Comparison of ENCODE assay signal across 8 mouse cellular contexts in genomic region chr6:128753610-128754224, GRCm38 (mm10). TPM values are rescaled to one million over a fixed set of nuclear protein-coding genes. Genes with fewer than 3 reads are reported as not detected.
DNase-seq lines count a peak whose midpoint lies in the region; ATAC-seq and TF ChIP-seq lines count a peak whose summit lies in the region.
"Not testable (repeated sequence)": the region's sequence is repeated elsewhere in the genome, so short reads cannot be mapped to it uniquely, and the experiment has no call there.

No protein-coding gene starts in this region.

- TF ChIP-seq CTCF in embryonic fibroblast, embryonic 13.5 days (IDR thresholded peaks at IDR 0.05; ENCODE audit: borderline replicate concordance, insufficient read depth, low read length), result peak; percentile 47; the same call in 1 of the 2 replicates

- 0 out of 2 replicates have a peak overlapping the region, but pooled peaks have one; percentile 30 for H3K4me2 ChIP-seq in limb, embryonic 12.5 days
- H3K4me2 ChIP-seq in midbrain, embryonic 14.5 days (ENCODE audit: low read length), result peak overlapping the region; percentile 30; the same call in 1 of the 2 replicates

- DNase-seq in 416B (ENCODE audit: low read depth), result peak; percentile 64
- DNase-seq in brain, adult 2 months (ENCODE audit: low read depth, low spot score), result peak; percentile 92
- peak; percentile 77 to 82 for DNase-seq in heart, adult 9 months (ENCODE audit: low spot score in 2 of 2)
- DNase-seq in kidney, adult 8-10 months, result peak; percentile 79 to 85
- DNase-seq in midbrain, embryonic 14.5 days, result peak; percentile 89
- peak; percentile 31 for DNase-seq in spleen, adult 12 weeks (ENCODE audit: low spot score)

- not testable (repeated sequence) for TF ChIP-seq POLR2A in embryonic fibroblast, embryonic 13.5 days (IDR thresholded peaks at IDR 0.05; ENCODE audit: low read depth, low read length)

- not testable (repeated sequence) for H3K36me3 ChIP-seq in limb, embryonic 12.5 days; midbrain, embryonic 14.5 days (ENCODE audit: control insufficient read depth, insufficient read depth, low read length)

- not testable (repeated sequence) for H3K4me3 ChIP-seq in embryonic fibroblast, embryonic 13.5 days (ENCODE audit: insufficient read depth, low read length); limb, embryonic 12.5 days (replicated peaks); midbrain, embryonic 14.5 days (replicated peaks; ENCODE audit: low read depth, low read length)

- H3K9ac ChIP-seq in limb, embryonic 12.5 days (replicated peaks); midbrain, embryonic 14.5 days (replicated peaks; ENCODE audit: low read length): not testable (repeated sequence)

- H3K27ac ChIP-seq in embryonic fibroblast, embryonic 13.5 days (ENCODE audit: insufficient read depth, low read length); limb, embryonic 12.5 days: not testable (repeated sequence)
- H3K27ac ChIP-seq in midbrain, embryonic 14.5 days (replicated peaks; ENCODE audit: low read depth, low read length), result peak overlapping the region; percentile 67

- 37% methylated on average over 8 of the region's 8 CpGs for WGBS in limb, embryonic 12.5 days
- 42% methylated on average over 7 of the region's 8 CpGs for WGBS in midbrain, embryonic 14.5 days

- ATAC-seq in limb, embryonic 12.5 days (ENCODE audit: insufficient number of reproducible peaks, insufficient read depth, low FRiP score, low TSS enrichment, low read depth), result peak; percentile 92
- peak; percentile 92 for ATAC-seq in midbrain, embryonic 14.5 days (ENCODE audit: low FRiP score, low TSS enrichment)

- not testable (repeated sequence) for H3K27me3 ChIP-seq in limb, embryonic 12.5 days; midbrain, embryonic 14.5 days (ENCODE audit: control insufficient read depth, insufficient read depth, low read length)

- H3K4me1 ChIP-seq in embryonic fibroblast, embryonic 13.5 days (ENCODE audit: control insufficient read depth, insufficient read depth, low read length); limb, embryonic 12.5 days (replicated peaks); midbrain, embryonic 14.5 days (ENCODE audit: control insufficient read depth, insufficient read depth, low read length): not testable (repeated sequence)

- H3K9me3 ChIP-seq in limb, embryonic 12.5 days; midbrain, embryonic 14.5 days (ENCODE audit: control insufficient read depth, low read length): not testable (repeated sequence)

RNA-seq across cellular contexts. Expression of gene Klrb1, which starts 30.9 kb away (rescaled TPM):
- polyA plus RNA-seq in embryonic fibroblast, embryonic 13.5 days (2011; ENCODE audit: insufficient read length, low read depth, missing spikeins), result not detected in 2 replicates
- polyA plus RNA-seq in limb, embryonic 12.5 days (2016; fragmentation: Nextera tagmentation; extraction: Ambion mirVana), result not detected in 2 replicates
- polyA plus RNA-seq in midbrain, embryonic 14.5 days (2014; fragmentation: Nextera tagmentation; extraction: Ambion mirVana), result 0.45 and 0.94 TPM in 2 replicates

RNA-seq across cellular contexts. Expression of gene Klrb1c, which starts 35.3 kb away (rescaled TPM):
- polyA plus RNA-seq in embryonic fibroblast, embryonic 13.5 days (2011; ENCODE audit: insufficient read length, low read depth, missing spikeins), result not detected in 2 replicates
- not detected in 2 replicates for polyA plus RNA-seq in limb, embryonic 12.5 days (2016; fragmentation: Nextera tagmentation; extraction: Ambion mirVana)
- polyA plus RNA-seq in midbrain, embryonic 14.5 days (2014; fragmentation: Nextera tagmentation; extraction: Ambion mirVana), result not detected in 2 replicates

Comparison
In these comparisons a context has a peak if more than half of its experiments do, and no peak if none do; other contexts are left out.
1. DNase-seq: peak in every context shown above with its lines; median percentile 92 in brain, adult 2 months; 89 in midbrain, embryonic 14.5 days; 82 in kidney, adult 8-10 months; 80 in heart, adult 9 months; 64 in 416B; 31 in spleen, adult 12 weeks.